Mouse (Mus musculus): ENCODE data around the gene Vmn2r83.
"Not testable (repeated sequence)": the region's sequence is repeated elsewhere in the genome, so short reads cannot be mapped to it uniquely, and the experiment has no call there.

Vmn2r83 gene

GRCm38 (mm10) chr10:79468431-79468830 is at the start of gene Vmn2r83:
Gene Vmn2r83 (plus strand): TSS chr10:79468731.
- DNase-seq: no peak

- DNase-seq: not testable (repeated sequence)
These were observed 33.2 kb upstream of the Vmn2r83 start for GRCm38 (mm10) chr10:79435141-79435820.

- DNase-seq: peak; percentile 30 to 45
These were observed 27.4 kb downstream of the Vmn2r83 start for GRCm38 (mm10) chr10:79495886-79496285.

- no peak for DNase-seq
These were observed 28.3 kb downstream of the Vmn2r83 start for GRCm38 (mm10) chr10:79496701-79497288.

- DNase-seq: peak; percentile 10 to 18
These were observed 34.5 kb downstream of the Vmn2r83 start for GRCm38 (mm10) chr10:79502830-79503644.

- no peak for DNase-seq
These were observed 38.2 kb downstream of the Vmn2r83 start for GRCm38 (mm10) chr10:79506709-79507108.

GRCm38 (mm10) chr10:79524433-79524832 is 55.9 kb downstream of the Vmn2r83 start:
- no peak for DNase-seq

GRCm38 (mm10) chr10:79525456-79526325 is 57.2 kb downstream of the Vmn2r83 start:
- DNase-seq: no peak

- no peak for DNase-seq
These were observed 58.3 kb downstream of the Vmn2r83 start for GRCm38 (mm10) chr10:79526661-79527452.

- DNase-seq: no peak
These were observed 58.9 kb downstream of the Vmn2r83 start for GRCm38 (mm10) chr10:79527453-79527845.

- DNase-seq: no peak
These were observed 59.5 kb downstream of the Vmn2r83 start for GRCm38 (mm10) chr10:79528081-79528480.

GRCm38 (mm10) chr10:79530241-79530640 is 61.7 kb downstream of the Vmn2r83 start:
- no peak for DNase-seq

- no peak for DNase-seq
These were observed 62.2 kb downstream of the Vmn2r83 start for GRCm38 (mm10) chr10:79530721-79531120.

- no peak for DNase-seq
These were observed 63.1 kb downstream of the Vmn2r83 start for GRCm38 (mm10) chr10:79531593-79531992.

GRCm38 (mm10) chr10:79532678-79533077 is 64.1 kb downstream of the Vmn2r83 start:
- peak in 1 of 2 experiments; percentile 22 for DNase-seq

- peak; percentile 86 to 91 for DNase-seq
These were observed 64.8 kb downstream of the Vmn2r83 start, which contains the start of gene Plpp2 for GRCm38 (mm10) chr10:79533126-79533911. Gene Plpp2 (minus strand): TSS chr10:79533796.

- no peak for DNase-seq
These were observed 65.9 kb downstream of the Vmn2r83 start for GRCm38 (mm10) chr10:79534426-79534825.

- no peak for DNase-seq
These were observed 66.9 kb downstream of the Vmn2r83 start for GRCm38 (mm10) chr10:79535431-79535830.

- no peak for DNase-seq
These were observed 68.0 kb downstream of the Vmn2r83 start for GRCm38 (mm10) chr10:79536461-79537080.

GRCm38 (mm10) chr10:79537271-79537670 is 68.7 kb downstream of the Vmn2r83 start:
- DNase-seq: no peak

Data from kidney, adult 8-10 months (tissue).